Mouse (Mus musculus): ENCODE data around the gene Rnf208.

GRCm38 (mm10) chr2:25197946-25198345, 44.1 kb upstream of the Rnf208 start:
- TF ChIP-seq USF1 (IDR thresholded peaks at IDR 0.05; ENCODE audit: low read depth) (no peak), POLR2A (IDR thresholded peaks at IDR 0.05; ENCODE audit: insufficient read length, low read depth) (no peak), MAX (IDR thresholded peaks at IDR 0.05; ENCODE audit: low read depth) (no peak), CEBPB (IDR thresholded peaks at IDR 0.05; ENCODE audit: insufficient read depth, poor library complexity, severe bottlenecking) (no peak), SRF (IDR thresholded peaks at IDR 0.05; ENCODE audit: control insufficient read depth, insufficient read length, low read depth) (no peak), E2F4 (IDR thresholded peaks at IDR 0.05; ENCODE audit: insufficient read depth) (no peak), MYOD1 (IDR thresholded peaks at IDR 0.05; ENCODE audit: control insufficient read depth in 1 of 3, insufficient read length in 2 of 3, low read depth in 2 of 3) (no peak), TCF12 (IDR thresholded peaks at IDR 0.05; ENCODE audit: insufficient read depth, poor library complexity, severe bottlenecking) (no peak)

Data from myocyte (in vitro differentiated cells).